Mouse (Mus musculus): ENCODE data around the gene Myzap.

Myzap gene

DNA sequence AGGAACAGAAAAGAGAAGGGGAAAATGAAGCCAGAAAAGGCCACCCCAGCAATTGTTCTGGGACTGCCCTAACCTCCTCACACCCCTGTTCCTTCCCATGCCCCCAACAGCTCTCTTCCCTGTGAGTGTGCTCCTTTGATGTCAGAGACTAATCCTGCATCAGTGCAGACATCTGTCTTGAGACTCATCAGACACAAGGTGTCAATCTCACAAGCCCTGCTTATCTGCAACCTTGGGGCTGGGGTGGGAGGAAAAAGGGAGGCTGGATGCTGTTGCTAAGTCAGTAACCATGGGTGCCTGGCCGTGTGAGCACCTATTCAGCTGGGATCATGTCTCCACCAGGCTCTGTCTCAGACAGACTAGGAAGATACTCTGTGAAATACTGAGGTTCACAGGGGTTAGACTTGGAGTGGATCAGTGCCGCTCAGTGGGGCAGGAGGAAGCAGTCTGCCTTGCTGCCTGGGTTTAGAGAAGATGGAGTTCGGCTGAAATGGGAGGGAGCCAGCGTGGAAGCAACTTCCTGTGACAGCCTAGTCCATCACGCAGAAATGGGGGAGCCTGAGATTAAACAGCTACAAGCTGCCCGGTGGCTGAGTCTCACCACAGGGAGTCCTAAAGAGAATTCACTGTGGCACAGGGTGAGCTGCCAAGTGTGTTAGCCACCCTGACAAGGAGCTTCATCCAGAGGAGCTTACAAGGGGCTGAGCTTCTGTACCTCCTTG, 12.9 kb upstream of the Myzap start:
- DNase-seq (ENCODE audit: low read depth, low spot score) = no peak

DNA sequence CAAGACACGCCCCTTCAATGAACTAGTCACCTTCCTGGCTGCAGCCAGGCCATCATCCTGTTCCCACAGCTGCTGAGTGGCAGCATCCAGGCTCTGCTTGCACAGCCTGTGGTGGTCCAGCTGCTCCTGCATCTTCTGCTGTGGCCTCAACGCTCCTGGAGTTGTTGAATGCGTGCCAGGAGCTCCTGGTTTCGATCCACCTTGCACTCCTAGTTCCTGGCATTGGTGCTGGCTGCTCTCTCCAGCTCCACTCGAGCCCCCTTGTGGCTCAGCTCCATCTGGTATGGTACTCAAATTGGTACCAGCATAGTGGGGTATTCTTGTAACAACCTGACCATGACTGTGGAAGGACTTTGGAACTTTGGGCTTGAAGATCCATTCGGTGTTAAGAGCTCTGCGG, 7.7 kb upstream of the Myzap start:
- DNase-seq (ENCODE audit: low read depth, low spot score) = no peak

DNA sequence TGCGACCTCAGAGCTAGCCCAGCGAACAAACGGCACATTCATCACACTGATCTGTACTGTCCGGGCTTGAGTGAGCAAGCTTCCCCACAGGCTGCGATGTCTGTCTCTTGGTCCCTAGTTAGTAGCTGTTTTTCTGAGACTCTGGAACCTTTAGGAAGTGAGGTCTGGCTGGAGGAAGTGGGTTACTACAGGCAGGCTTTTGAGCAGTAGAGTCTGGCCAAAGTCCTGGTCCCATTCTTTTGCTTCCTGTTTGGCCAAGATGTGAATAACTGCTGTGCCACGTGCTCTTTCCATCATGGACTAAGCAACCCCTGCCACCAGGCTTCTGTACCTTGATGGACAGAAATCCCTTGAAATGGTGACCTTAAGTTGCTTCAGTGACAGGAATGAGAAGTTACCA, 4.7 kb upstream of the Myzap start:
- no peak for DNase-seq (ENCODE audit: low read depth, low spot score)

DNA sequence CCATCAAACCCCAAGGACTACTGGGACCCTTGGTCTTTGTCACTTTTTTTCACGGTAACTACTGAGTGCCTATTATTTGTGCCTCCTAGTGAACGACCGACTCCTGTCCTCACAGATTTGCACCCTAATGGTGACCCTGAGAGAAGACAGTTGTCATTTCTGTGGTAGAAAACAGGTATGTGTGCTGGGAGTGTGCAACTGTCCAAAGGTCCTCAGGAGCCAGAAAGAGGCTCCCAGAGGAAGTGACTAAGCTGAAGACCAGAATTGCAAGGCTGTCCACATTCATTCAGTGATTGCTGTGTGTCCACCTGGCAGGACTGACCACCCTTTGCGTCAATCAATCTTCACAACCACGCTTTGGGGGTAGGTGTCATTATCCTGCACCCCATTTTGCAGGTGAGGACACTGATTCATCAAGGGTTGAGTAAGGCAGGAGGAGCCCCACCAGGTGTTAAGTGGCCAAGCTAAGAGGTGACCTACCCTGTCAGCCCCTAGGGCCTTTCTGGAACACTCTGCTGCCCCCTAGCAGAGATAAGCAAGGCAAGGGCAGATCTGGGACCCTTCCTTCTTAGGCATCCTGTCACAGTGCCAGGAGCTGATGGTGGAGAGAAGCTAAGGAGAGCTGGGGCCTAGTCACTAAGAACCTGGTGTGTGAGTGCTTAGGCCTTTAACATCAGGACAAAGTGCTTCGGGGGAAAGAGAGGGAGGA, 571 bp upstream of the Myzap start:
- no peak for DNase-seq (ENCODE audit: low read depth, low spot score)

DNA sequence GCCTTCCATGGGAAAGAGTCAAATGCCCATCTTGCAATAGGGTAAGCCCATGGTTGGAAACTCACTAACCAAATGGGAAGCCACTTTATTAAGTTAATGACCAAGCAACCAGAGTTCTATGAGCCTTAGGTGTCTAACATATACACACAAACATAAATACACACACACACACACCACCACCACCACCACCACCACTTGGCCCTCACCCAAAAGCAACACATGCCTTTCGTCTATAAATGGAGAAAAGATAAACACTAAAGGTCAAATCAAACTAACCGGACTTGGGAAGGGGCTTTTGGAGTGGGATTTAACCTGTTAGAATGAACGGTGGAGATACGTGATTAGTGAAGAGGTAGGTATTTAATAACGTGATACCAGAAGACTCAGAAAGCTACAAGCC, 1.1 kb downstream of the Myzap start:
- no peak for DNase-seq (ENCODE audit: low read depth, low spot score)

DNA sequence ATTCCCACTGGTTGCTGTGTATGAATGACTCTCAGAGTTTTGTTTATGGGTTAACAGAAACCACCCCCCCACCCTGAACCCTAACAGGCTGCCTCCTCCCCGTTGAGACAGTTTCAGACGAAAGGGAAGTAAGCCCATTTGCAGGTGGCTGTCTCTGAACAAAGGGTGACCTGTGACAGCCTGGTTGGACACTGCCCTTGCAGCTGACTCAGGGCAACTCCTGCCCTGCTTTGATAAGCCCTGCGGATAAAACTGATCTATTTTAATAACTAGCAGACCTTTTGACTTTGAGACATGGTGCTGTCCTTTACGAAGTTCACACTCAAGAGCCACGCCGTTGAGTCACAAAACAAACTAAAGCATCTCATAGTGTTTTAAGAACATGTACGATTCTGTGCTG, 2.4 kb downstream of the Myzap start:
- no peak for DNase-seq (ENCODE audit: low read depth, low spot score)

DNA sequence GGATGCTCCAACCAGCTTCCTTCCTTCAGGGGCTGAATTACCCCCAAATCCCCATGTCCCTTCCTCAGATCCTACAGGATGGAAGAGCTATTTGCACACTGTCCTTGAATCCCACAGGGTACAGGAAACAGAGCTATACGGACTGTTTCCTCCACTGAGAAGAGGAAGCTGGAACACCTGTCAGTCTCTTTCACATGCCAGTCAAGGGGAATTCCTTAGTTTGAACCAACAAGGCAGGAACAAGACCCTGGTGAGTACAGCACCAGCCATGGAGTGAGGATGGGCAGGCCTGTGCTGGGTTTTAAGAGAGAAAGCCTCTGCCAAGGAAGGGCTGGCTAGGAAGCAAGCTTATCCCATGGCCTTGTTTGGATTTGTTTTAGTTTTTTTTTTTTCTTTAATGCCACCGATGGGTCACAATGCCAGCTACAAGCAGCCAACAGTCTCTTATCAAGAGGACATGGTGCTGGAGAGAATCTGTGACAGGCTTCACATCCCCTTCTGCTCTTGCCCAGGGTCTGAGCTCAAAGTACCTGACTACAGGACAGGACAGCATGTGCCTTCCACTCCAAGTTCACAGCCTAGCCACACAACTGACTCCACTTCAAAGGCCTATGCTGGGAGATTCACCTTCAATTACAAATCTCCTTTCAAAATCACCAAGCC, 3.1 kb downstream of the Myzap start:
- DNase-seq (ENCODE audit: low read depth, low spot score) = no peak

DNA sequence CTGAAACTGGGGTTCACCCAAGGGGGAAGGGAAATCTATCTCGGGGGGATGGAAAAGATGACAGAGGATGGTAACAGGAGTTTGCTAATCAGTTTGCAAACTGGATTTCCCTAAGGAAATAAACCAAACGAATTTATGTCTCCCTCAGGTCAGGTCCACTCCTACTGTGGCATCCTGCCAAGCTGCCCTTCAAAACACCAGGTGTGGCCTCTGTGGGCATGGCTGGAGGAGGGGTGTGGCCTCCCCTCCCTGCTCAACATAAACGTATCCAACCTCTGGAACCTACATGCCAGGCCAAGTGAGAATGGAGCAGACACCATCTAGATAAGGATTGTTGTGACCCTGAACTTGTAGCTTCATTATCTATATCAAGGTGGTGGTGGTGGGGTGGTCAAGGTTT, 5.8 kb downstream of the Myzap start:
- DNase-seq (ENCODE audit: low read depth, low spot score) = no peak

DNA sequence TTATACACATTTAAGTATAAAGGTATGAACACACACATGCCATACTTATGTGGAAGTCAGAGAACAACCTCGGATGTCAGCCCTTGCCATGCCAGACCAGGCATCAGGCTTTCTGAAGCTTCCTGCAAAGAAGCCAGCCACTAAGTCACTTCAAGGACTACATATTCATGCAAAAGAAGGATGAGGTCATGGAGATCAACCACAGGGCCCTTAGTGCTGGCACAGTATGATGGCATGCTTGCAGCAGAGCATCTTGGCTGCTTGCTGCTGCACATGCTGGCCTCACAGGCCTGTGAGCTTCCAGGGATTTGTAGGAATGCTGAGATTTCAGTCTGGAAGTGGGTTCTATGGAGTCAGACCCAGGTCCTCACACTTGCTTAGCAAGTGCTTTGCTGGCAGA, 9.4 kb downstream of the Myzap start:
- DNase-seq (ENCODE audit: low read depth, low spot score) = no peak

DNA sequence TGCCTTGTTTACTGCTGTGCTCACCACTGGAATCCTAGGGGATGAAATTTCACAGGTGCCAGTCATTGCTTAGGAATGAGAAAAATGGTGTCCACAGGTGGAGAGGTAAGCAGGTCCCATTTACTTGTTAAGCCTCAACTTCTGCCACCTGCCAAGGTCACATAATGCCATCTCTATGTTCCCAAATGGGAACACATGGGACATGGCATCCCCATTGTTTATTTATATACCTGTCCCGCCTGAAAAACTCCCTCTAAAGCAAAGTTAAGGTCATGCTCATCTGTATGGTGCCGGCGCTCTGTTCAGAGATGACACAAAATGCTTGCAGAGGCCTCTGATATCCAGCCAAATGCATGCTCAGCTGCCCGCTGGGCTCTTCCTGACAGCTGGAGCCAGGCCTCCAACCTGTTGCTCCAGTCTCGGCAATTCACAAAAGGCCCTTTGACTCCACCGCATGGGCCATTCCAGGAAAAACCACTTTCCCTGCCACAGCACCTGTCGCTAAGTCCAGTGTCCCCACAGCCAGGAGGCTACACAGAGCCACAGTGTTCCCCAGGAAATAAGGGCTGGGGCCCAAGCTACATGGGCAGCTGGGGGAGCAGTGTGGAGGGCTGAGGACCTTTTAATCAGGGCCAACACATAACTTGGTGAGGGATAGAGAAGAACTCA, 13.1 kb downstream of the Myzap start:
- no peak for DNase-seq (ENCODE audit: low read depth, low spot score)

DNA sequence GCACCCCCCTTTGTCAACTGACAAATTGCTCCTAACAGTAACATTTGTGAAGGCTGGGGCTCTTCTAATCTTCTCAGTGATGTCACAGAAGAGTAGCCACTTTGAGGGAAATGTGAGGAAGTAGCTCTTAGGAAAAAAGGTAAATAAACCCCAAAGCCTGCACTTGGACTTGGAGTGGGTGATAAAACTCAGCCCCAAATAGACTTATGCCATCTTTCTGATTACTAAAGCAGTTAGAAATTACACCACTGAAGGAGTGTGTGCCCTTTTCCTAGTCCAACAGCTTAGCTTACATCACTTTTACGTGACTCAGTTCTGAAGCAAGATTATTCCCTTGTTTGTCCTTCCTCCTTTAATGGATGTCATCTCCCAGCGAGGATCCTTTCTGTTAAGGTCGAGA, 17.7 kb downstream of the Myzap start:
- DNase-seq (ENCODE audit: low read depth, low spot score) = no peak

DNA sequence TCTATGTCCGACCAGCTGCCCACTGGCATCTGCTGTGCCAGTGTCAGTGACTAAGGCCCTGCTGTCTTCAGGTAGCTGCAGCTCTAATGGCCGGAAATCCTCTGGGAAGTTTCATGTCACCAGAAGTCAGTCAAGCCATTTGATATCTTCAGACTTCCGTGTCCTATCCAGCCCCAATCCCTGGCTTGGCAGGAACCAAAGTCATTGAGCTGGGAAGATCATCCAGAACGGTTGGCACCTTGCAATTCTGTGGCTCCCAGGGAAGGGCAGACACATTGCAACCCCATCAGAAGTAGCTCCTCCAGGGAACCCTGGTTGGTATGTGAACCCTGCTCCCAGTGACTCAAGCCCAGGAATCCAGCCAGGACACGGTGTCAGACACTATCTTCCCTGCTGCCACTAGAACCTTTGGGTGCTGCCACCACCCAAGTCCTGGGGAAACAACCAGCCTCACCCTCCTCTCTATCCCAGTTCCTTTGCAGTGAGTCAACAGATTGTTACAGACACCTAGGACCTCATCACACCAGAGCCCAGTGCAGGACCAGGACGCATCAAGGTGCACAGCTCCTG, 18.3 kb downstream of the Myzap start:
- no peak for DNase-seq (ENCODE audit: low read depth, low spot score)

DNA sequence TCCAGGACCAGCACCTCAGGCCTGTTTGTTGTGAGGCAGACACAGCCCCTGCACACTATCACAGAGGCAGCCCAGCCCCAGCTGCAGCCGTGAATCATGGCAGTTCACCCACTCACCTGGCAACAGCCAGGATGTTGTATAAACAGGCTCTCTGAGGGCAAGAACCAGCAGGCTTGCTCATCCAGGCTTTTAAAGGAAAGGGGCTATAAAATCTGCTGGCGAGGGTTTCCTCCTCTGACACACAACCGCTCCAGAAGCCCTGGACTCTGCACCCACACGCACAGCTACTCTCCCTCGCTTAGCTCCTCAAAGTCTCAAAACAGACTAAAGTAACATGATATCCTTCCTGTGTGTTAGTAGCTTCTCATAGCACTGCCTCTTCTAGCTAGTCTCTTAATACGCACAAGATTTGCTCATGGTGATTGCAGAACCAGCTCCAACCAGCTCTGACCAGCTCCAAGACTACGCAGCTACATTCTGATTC, 21.0 kb downstream of the Myzap start:
- DNase-seq (ENCODE audit: low read depth, low spot score) = no peak

DNA sequence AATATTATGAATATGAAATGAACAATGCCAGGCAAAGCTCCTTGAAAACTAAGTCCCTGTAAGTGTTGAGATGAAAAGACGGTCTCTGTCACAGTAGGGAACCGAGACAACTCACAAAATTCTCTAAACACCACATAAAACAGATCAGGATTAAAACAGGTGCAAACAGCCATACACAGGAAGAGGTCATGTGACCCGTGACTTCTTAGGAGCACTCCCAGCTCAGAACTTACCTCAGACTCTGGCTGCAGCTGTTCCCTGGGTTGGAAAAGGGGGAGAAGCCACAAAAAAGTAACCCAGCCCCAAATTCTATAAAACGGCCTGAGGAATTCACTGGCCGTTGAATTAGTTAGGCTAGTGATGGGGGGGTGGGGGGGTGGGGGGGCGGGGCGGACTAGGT, 22.0 kb downstream of the Myzap start:
- no peak for DNase-seq (ENCODE audit: low read depth, low spot score)

DNA sequence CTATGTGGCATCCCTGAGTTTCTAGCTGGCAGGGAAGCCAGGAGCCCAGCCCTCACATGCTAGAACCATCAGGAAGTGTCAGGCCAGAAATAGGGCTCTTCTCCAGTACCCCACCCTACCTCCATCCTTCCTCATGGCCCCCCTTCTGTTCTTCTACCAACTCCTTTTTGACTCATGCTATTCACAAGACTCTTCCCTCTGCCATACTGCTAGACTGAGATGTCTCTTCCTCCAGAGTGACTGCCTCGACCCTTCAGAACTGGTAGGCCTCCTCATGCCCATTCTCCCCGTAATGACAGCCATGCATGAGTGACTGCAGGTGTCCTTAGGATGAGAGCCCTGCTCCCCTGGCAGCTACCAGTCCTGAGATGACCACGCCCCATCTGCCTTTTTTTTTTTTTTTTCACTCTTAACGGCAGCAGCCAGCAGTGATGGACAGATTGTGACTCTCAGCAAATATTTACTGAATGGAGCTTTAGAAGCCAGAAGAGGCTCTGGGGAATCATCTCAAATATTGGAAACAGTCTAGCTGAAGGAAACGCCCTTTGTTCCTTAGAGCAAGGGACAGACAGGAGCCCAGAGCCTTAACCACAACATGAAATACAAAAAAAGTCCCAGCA, 23.7 kb downstream of the Myzap start:
- no peak for DNase-seq (ENCODE audit: low read depth, low spot score)

DNA sequence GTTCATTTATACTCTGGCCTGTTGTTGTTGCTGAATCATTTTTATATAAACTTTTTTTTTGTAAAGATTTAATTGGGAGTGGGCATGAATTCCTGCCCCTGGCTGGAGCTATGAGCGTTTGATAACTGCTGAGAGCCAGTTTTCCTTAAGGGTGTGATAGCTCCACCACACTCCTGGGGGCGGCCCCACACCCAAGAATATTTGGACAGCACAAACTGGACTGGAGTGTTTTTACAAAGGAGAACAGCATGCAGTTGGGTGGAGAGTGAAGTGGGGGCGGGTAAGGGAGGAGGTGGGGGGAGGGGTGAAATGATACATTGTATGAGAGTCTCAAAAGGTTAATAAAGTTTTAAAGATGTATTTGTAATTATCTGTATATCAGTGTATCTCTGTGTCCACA, 24.8 kb downstream of the Myzap start:
- no peak for DNase-seq (ENCODE audit: low read depth, low spot score)

DNA sequence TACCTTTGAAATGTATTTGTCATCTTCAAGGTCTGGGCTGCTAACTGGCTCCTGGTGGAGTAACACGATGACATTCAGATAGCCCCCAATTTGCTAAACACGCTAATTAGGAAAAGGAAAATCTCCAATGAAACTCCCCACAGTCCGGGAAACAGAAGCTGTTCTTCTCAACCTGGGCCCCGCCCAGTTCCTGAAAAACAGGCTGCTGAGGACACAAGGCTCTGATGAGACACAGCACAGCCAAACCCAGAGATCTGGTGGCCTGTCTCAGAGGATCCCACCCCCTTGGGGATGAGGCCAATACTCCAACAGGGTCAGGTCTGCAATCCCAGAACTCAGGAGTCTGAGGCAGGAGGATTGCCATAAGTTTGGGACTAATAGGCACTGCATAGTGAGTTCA, 25.4 kb downstream of the Myzap start:
- DNase-seq (ENCODE audit: low read depth, low spot score) = no peak

DNA sequence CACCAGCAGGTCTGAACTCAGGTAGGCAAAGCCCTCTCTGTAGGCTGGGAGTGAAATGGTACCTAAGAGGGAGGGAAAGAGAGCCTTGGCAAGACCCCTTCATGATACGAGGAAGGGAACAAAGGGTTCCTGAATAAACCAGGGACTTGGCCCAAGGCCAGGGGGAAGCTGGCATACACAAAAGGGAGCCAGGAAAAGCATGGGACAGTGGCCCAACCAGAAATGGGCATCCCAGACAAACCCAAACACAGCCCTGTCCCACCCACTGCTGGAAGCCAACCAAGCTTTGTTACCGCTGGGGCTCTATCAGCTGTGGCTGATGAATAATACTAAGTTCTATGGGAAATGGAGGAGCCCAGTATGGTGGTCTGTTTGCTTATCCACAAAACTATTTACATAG, 34.4 kb downstream of the Myzap start:
- no peak for DNase-seq (ENCODE audit: low read depth, low spot score)

DNA sequence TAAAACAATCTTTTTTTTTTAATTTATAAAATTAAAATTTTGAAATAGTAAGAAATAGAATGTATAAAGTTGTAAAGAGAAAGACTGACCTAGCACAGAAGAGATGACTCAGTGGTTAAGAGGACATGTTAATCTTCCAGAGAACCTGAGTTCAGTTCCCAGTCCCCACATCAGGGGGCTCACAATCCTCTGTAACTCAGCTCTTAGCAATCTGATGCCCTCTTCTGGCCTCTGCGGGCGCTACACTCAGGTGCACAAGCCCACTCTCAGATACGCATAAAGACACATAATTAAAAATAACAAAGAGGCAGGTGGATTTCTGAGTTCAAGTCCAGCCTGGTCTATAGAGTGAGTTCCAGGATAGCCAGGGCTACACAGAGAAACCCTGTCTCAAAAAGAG, 38.2 kb downstream of the Myzap start:
- DNase-seq (ENCODE audit: low read depth, low spot score) = no peak

DNA sequence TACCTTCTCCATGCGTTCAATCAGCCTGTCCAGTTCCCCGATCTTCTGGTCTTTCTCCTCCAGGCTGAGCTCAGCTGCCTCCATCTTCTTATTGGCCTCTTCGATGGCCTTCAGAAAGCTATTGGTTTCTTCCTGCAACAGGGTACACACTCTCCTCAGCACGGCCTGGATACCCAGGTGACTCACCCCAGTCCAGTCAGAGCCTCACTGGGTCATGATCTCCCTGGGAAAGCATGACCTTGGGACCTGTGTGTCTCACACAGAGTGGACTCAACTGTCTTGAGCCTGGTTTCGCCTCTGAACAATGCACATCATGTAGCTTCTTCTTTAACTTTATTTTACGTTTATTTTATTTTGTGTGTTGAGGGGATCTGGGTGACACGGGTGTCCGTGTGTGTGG, 42.0 kb downstream of the Myzap start:
- no peak for DNase-seq (ENCODE audit: low read depth, low spot score)

DNA sequence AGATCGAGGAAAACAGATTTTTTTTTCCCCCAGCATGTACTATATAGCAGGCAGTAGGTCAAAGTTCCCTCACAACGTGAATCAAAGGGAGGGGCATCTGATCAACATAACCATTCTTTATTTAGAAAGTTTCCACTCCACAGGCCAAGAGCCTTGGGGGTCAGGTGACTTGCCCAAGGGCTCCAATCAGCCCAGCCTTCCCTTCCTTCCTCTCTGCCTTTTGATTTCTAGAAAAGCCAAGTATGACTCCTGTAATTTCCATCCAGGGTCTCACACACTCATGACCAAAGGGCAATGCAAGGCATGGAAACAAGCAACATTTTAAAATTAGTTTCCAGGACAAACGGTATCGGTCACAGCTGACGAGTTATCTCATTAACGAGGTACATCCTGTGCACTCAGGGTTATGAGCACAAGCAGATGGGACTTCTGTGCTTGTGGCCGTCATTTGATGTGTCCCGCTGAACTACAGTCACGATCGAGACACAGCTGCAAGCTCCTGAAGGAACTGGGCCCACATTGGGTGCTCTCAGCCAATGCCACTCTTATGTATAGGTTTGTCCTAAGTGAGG, 44.4 kb downstream of the Myzap start:
- DNase-seq (ENCODE audit: low read depth, low spot score) = no peak

All from embryo, embryonic 11.5 days (tissue).